Mouse (Mus musculus) lung, embryonic 14.5 days (tissue): Measurements from ENCODE around the gene Dnaja1. TPM values are rescaled to one million over a fixed set of nuclear protein-coding genes. Genes with fewer than 3 reads are reported as not detected.

ENCODE experiments used
- ATAC-seq: fragments of 200-750 bp; cut with Nextera tagmentation; 2 replicates; pipeline ENCODE4 v1.8.0; 2017; ENCODE audit warnings: mild to moderate bottlenecking, moderate TSS enrichment, moderate library complexity; ENCODE audit not compliant: insufficient read depth
- DNase-seq: peaks from one replicate; pipeline ENCODE4 v3.0.0-alpha.2; 2015
- H3K27ac ChIP-seq: fragments of 300-500 bp; sonication (generic); 2 replicates; pipeline ENCODE4 v1.5.1; 2014; ENCODE audit warnings: low read depth, mild to moderate bottlenecking, moderate library complexity
- H3K27me3 ChIP-seq: fragments of 300-500 bp; sonication (generic); 2 replicates; pipeline ENCODE4 v1.6.1; 2014; ENCODE audit warnings: low read length, control low read depth; ENCODE audit not compliant: insufficient read depth
- H3K36me3 ChIP-seq: fragments of 300-500 bp; sonication (generic); 2 replicates; pipeline ENCODE4 v1.6.1; 2014; ENCODE audit warnings: control low read depth; ENCODE audit not compliant: insufficient read depth
- H3K4me1 ChIP-seq: fragments of 300-500 bp; sonication (generic); 2 replicates; pipeline ENCODE4 v1.6.1; 2014; ENCODE audit warnings: antibody characterized with exemption, control low read depth; ENCODE audit not compliant: insufficient read depth
- H3K4me2 ChIP-seq: fragments of 300-500 bp; sonication (generic); 2 replicates; pipeline ENCODE4 v1.6.1; 2014; ENCODE audit warnings: mild to moderate bottlenecking
- H3K4me3 ChIP-seq: fragments of 300-500 bp; sonication (generic); 2 replicates; pipeline ENCODE4 v1.5.1; 2014; ENCODE audit warnings: low read depth, low read length
- H3K9ac ChIP-seq: fragments of 300-500 bp; sonication (generic); 2 replicates; pipeline ENCODE4 v1.6.1; 2014
- H3K9me3 ChIP-seq: fragments of 300-500 bp; sonication (generic); 2 replicates; pipeline ENCODE4 v1.6.1; 2016; ENCODE audit warnings: low read depth, low read length, control low read depth
- CTCF ChIP-seq: IDR thresholded peaks from 2 replicates; pipeline ENCODE4 v1.5.1; 2016; ENCODE audit warnings: antibody characterized with exemption, low read depth
- WGBS: fragments of 180-500 bp; shearing (Covaris S2); extraction: QIAGEN DNeasy Blood & Tissue Kit; methylation state at CpG from one replicate; pipeline ENCODE4 v1.1.7; 2014; 5-methylcytosine and 5-hydroxymethylcytosine counted together
- polyA plus RNA-seq: library from polyadenylated mRNA; unstranded; fragments of >200 nt; fragmentation: Nextera tagmentation; extraction: Ambion mirVana; gene quantifications from 2 replicates; pipeline ENCODE4 v1.2.1, GENCODE M21; 2014

Gene Dnaja1
- polyA plus RNA-seq, 1 experiment from 2014 or later: 393 TPM

DNA sequence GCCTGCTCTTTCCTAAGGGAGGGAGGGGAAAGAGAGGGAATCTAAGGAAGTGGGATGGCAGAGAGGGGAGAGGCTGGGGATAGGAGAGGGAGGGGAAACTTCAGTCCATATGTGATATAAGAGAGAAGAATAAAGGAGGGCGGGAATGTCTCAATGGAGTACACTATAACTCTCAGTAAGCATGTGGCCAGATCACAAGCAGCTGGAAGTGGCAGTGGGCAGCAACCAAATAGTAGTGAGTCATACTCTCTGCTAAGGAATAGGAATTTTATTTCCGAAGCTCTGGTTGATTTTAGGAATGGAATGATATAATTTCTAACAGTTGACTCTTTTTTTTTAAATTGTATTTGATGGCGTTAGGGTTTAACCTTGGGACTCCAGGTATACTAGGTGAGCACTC lies 4.8 kb upstream of the Dnaja1 start:
- Histone ChIP-seq H3K9ac (no peak overlapping the region), H3K36me3 (no peaks in the 10 kb centered on the region), H3K27ac (no peak overlapping the region), H3K9me3 (no peaks in the 10 kb centered on the region), H3K4me1 (peaks cover 9% of the 10 kb centered on the region; the same call in 1 of the 2 replicates), H3K4me3 (no peak overlapping the region), H3K4me2 (no peak overlapping the region), H3K27me3 (no peaks in the 10 kb centered on the region)
- WGBS: 79% methylated on average over 3 of the region's 3 CpGs
- no peak for ATAC-seq
- DNase-seq: no peak
- TF ChIP-seq CTCF: no peak

DNA sequence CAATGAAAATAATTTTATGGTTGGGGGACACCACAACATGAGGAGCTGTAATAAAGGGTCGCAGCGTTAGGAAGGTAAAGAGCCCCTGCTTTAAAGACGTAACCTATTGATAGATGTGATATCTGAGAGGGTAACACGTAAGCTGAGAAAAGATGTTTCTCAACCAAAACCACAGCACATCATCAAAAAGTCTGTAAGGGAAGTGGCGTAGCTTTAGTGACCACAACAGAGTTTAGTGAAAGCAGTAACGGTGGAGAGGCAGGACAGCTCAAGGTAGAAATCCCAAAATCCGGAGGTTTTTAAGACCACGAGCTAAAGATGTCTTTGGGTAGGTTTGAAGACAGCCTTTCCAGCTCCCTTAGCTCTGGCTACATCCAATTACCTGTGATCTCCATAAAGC lies 1.0 kb upstream of the Dnaja1 start:
- no peak for ATAC-seq
- Histone ChIP-seq H3K4me2 (peak overlapping the region; percentile 82), H3K36me3 (peaks cover 19% of the 10 kb centered on the region), H3K27ac (peak overlapping the region; percentile 99), H3K4me1 (peaks cover 17% of the 10 kb centered on the region), H3K9me3 (no peaks in the 10 kb centered on the region), H3K27me3 (no peaks in the 10 kb centered on the region), H3K4me3 (no peak overlapping the region), H3K9ac (no peak overlapping the region)
- WGBS: 96% methylated on average over 8 of the region's 8 CpGs
- TF ChIP-seq CTCF: no peak
- DNase-seq: no peak

DNA sequence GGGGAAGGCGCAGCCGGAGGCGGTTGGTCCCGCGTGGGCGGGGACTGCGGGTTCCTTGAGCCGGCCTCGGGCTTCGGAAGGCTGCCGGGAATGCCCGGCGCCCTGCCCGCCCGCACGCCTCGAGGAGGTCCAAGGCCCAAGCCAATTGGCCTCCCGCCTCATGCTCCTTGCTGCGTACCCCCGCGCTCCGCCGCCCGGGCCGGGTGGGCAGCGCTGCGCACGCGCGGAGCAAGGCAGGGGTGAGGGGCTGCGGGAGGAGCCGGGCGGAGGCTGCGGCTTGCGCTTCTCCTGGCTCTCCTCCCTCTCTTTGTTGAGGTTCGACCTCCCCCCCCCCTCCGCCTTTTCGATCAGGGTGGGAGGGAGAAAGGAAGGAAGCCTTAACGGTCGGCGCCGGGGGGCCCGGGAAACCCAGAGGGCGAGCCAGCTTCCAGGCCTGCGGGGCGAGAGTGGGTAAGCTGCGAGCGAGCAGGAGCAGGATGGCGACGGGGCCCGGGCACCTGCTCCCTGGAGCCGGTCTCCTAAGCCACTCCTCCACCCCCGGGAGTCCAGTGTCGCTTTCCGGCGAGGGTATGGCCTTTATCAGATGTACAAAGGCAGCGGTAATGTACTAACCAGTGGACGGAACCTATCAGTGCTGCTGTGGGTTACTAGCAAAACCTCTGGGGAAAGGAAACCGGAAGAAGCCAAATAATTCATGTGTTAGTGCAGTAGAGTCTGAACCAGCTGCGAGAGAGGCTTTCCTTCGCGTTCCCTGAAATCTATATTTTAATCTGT lies 924 bp downstream of the Dnaja1 start:
- DNase-seq: peak; percentile 83
- WGBS: under 1% methylated on average over 61 of the region's 62 CpGs
- Histone ChIP-seq H3K36me3 (peaks cover 39% of the 10 kb centered on the region), H3K4me3 (peak overlapping the region; percentile 91), H3K4me2 (peak overlapping the region; percentile 82), H3K27ac (peak overlapping the region; percentile 99), H3K9ac (peak overlapping the region; percentile 96), H3K9me3 (no peaks in the 10 kb centered on the region), H3K4me1 (peaks cover 17% of the 10 kb centered on the region), H3K27me3 (no peaks in the 10 kb centered on the region)
- ATAC-seq: peak; percentile 89
- no peak for TF ChIP-seq CTCF

DNA sequence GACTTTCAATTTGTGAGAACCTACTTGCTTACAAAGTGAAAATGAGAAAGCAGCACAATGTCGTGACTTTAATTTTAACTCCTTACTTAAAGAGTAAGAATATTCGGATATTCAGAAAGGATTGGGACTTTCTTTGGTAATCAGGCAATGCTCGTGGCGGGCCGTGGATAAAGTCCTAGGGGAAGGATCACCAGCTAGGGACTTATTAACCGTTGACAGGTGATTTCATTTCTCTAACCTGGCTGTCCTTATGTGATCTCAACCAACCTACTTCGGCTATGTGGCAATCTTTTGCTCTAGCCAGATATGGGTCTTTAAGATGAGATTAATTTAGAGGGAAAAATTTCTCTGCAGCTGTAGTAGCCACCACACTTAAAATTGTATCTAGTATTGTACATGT lies 3.2 kb downstream of the Dnaja1 start:
- peaks cover 17% of the 10 kb centered on the region for H3K4me1 ChIP-seq
- TF ChIP-seq CTCF: no peak
- DNase-seq (no peak), ATAC-seq (no peak)
- peak overlapping the region; percentile 91; the same call in 1 of the 2 replicates for H3K4me3 ChIP-seq
- H3K9ac ChIP-seq: no peak overlapping the region; the same call in 1 of the 2 replicates
- no peak overlapping the region for H3K27ac ChIP-seq
- WGBS: 75% methylated on average over 7 of the region's 7 CpGs
- no peaks in the 10 kb centered on the region for H3K27me3 ChIP-seq
- peaks cover 61% of the 10 kb centered on the region for H3K36me3 ChIP-seq
- H3K9me3 ChIP-seq: no peaks in the 10 kb centered on the region
- peak overlapping the region; percentile 82 for H3K4me2 ChIP-seq

DNA sequence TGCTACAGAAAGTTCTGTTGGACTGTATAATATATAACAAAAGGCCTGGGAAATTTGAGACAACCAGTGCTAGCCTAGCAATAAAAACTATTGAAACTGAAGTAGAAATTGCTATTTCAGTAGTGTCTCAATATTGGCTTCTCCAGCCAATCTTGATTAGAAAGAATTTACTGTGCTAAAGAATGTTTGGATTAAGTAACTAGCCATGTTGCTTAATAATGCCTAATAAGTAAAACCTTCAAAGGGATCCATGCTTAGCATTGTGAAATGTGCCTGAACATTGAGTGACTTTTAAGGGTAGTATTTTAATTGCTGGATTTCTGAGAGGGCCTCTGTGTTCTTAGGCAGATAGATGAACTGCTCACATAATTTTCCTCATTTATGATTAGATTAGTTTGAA lies 3.6 kb downstream of the Dnaja1 start:
- TF ChIP-seq CTCF: no peak
- Histone ChIP-seq H3K9ac (no peak overlapping the region; the same call in 1 of the 2 replicates), H3K27me3 (no peaks in the 10 kb centered on the region), H3K9me3 (no peaks in the 10 kb centered on the region), H3K27ac (no peak overlapping the region), H3K4me1 (peaks cover 17% of the 10 kb centered on the region), H3K4me2 (peak overlapping the region; percentile 82), H3K36me3 (peaks cover 65% of the 10 kb centered on the region), H3K4me3 (0 out of 2 replicates have a peak overlapping the region, but pooled peaks have one; percentile 91)
- ATAC-seq: no peak
- no peak for DNase-seq

DNA sequence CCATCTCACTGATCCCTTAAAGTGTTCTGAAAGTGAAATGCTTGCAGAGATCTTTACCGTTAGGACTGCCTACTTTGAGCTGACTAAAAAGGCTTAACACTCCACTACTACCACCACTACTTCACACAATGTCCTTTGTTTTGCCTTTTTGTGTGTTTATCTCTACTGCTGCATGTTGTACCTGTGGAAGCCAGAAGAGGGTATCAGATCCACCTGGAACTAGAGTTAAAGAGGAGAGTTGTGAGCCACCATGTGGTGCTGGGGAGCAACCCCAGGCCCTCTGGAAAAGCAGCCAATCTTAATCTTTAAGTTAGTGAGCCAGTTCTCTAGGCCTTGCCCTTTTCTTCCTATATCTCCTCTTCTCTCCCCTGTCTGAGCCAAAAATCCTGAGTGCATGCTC lies 5.3 kb downstream of the Dnaja1 start:
- Histone ChIP-seq H3K4me1 (peaks cover 8% of the 10 kb centered on the region), H3K27ac (no peak overlapping the region), H3K9me3 (no peaks in the 10 kb centered on the region), H3K4me2 (no peak overlapping the region), H3K9ac (no peak overlapping the region), H3K36me3 (peaks cover 82% of the 10 kb centered on the region), H3K27me3 (no peaks in the 10 kb centered on the region), H3K4me3 (no peak overlapping the region)
- ATAC-seq: no peak
- 70% methylated on average over 1 of the region's 1 CpGs for WGBS
- peak; percentile 25 for TF ChIP-seq CTCF
- DNase-seq: no peak

DNA sequence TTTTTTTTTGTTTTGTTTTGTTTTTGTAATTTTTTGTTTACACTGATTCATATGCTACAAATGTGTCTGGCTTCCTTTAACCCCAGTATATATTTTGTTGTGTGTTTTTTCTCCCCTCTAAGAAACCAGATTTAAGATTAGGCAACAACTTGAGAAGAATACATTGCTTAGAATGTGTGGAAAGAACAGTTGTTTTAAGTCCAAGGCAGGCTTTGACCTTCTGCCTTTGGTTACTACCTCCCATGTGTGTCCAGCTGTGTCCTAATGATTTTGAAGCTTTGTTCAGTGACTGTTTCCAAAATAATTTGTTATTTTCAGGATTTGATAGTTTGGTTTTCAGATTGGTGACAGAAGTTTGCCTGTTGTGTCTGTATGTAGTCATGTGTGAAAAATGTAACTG lies 9.3 kb downstream of the Dnaja1 start:
- H3K9ac ChIP-seq: no peak overlapping the region
- H3K4me3 ChIP-seq: no peak overlapping the region
- no peak for DNase-seq
- ATAC-seq: no peak
- H3K9me3 ChIP-seq: no peaks in the 10 kb centered on the region
- TF ChIP-seq CTCF: no peak
- H3K36me3 ChIP-seq: peaks cover 94% of the 10 kb centered on the region
- no peak overlapping the region for H3K4me2 ChIP-seq
- no peak overlapping the region for H3K27ac ChIP-seq
- H3K27me3 ChIP-seq: no peaks in the 10 kb centered on the region
- H3K4me1 ChIP-seq: no peaks in the 10 kb centered on the region
